Mouse (Mus musculus) heart, embryonic 15.5 days (tissue): ENCODE results near the gene Armc9. TPM values are rescaled to one million over a fixed set of nuclear protein-coding genes. Genes with fewer than 3 reads are reported as not detected.

ENCODE experiments used
- ATAC-seq: fragments of 200-750 bp; cut with Nextera tagmentation; replicated peaks from 2 replicates; pipeline ENCODE4 v1.8.0; 2017; ENCODE audit warnings: low read depth, moderate TSS enrichment; ENCODE audit not compliant: insufficient number of reproducible peaks, insufficient read depth, low FRiP score
- H3K27ac ChIP-seq: fragments of 300-500 bp; sonication (generic); 2 replicates; pipeline ENCODE4 v1.5.1; 2015; ENCODE audit warnings: mild to moderate bottlenecking, inconsistent platforms
- H3K27me3 ChIP-seq: fragments of 300-500 bp; sonication (generic); 2 replicates; pipeline ENCODE4 v1.6.1; 2015; ENCODE audit warnings: inconsistent platforms
- H3K36me3 ChIP-seq: fragments of 300-500 bp; sonication (generic); 2 replicates; pipeline ENCODE4 v1.6.1; 2015; ENCODE audit warnings: mild to moderate bottlenecking, inconsistent platforms
- H3K4me1 ChIP-seq: fragments of 300-500 bp; sonication (generic); replicated peaks from 2 replicates; pipeline ENCODE4 v1.6.1; 2015; ENCODE audit warnings: inconsistent platforms
- H3K4me2 ChIP-seq: fragments of 300-500 bp; sonication (generic); 2 replicates; pipeline ENCODE4 v1.6.1; 2015; ENCODE audit warnings: inconsistent platforms, mild to moderate bottlenecking, moderate library complexity
- H3K4me3 ChIP-seq: fragments of 300-500 bp; sonication (generic); 2 replicates; pipeline ENCODE4 v1.5.1; 2015; ENCODE audit warnings: mild to moderate bottlenecking, inconsistent platforms
- H3K9ac ChIP-seq: fragments of 300-500 bp; sonication (generic); 2 replicates; pipeline ENCODE4 v1.6.1; 2015; ENCODE audit warnings: mild to moderate bottlenecking, inconsistent platforms
- H3K9me3 ChIP-seq: fragments of 300-500 bp; sonication (generic); replicated peaks from 2 replicates; pipeline ENCODE4 v1.6.1; 2016; ENCODE audit warnings: inconsistent platforms
- WGBS: fragments of 180-500 bp; shearing (Covaris S2); methylation state at CpG from one replicate; pipeline ENCODE4 v1.1.7; 2015; ENCODE audit warnings: mixed read lengths; 5-methylcytosine and 5-hydroxymethylcytosine counted together
- polyA plus RNA-seq: library from polyadenylated mRNA; unstranded; fragments of >200 nt; fragmentation: Nextera tagmentation; extraction: Ambion mirVana; gene quantifications from 2 replicates; pipeline ENCODE4 v1.2.1, GENCODE M21; 2015

The Armc9 gene
- polyA plus RNA-seq, 1 experiment from 2014 or later, result 9.1 TPM

DNA sequence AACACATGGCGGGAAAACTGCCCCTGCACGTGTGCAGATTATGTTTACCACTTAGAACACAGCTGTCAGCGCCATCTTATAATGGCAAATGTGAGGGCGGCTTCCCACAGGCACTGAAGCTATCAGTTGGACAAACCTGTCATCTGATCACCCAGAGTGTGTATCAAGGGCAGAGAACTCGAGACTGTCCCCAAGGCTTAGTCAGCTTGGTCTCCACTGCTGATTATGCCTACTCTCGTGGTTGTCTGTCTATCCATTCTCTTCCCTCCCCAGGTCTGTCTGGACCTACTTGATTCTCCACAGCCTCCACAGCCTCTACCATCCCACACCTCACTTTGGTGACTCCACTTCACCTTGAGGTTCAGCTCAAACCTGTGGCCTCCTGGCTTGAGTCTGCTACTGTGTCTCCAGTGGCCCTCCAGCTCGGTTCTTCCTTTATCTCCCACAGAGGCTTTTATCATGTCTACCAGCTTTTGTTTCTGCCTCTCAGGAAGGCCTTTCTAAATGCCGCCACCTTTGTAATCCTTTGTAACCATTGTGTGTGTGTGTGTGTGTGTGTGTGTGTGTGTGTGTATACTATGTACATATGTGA, 166.3 kb downstream of the Armc9 start:
- Histone ChIP-seq H3K27ac (no peak overlapping the region), H3K36me3 (no peaks in the 10 kb centered on the region), H3K27me3 (no peaks in the 10 kb centered on the region), H3K9ac (no peak overlapping the region), H3K9me3 (peaks cover 3% of the 10 kb centered on the region; the same call in 1 of the 2 replicates), H3K4me1 (no peaks in the 10 kb centered on the region), H3K4me3 (no peak overlapping the region), H3K4me2 (no peak overlapping the region)
- ATAC-seq, result no peak
- WGBS, result 78% methylated on average over 6 of the region's 8 CpGs

Other genes with a start within 250 kb of the Armc9 start
- gene 4933407L21Rik, start 226.3 kb upstream of the Armc9 start, polyA plus RNA-seq, result 0.04 and 0.18 TPM in 2 replicates
- 0.06 and 0.08 TPM in 2 replicates for gene Gpr55, start 193.8 kb upstream of the Armc9 start, polyA plus RNA-seq
- not detected in 2 replicates for gene Spata3, start 138.0 kb upstream of the Armc9 start, polyA plus RNA-seq
- gene 2810459M11Rik, start 108.9 kb upstream of the Armc9 start, polyA plus RNA-seq, result 0.28 and 0.36 TPM in 2 replicates
- gene Psmd1, start 90.4 kb upstream of the Armc9 start, polyA plus RNA-seq, result 113 and 125 TPM in 2 replicates
- 0.16 and 0.23 TPM in 2 replicates for gene Htr2b, start 42.8 kb upstream of the Armc9 start, polyA plus RNA-seq
- 0.26 TPM in 1 of 2 replicates, not detected in the other for gene Gm21972, start 21.1 kb upstream of the Armc9 start, polyA plus RNA-seq
- 2.0 and 2.4 TPM in 2 replicates for gene B3gnt7, start 148.1 kb downstream of the Armc9 start, polyA plus RNA-seq
- gene Ncl, start 204.6 kb downstream of the Armc9 start, polyA plus RNA-seq, result 219 and 239 TPM in 2 replicates